Mouse (Mus musculus) heart, adult 8-10 months (tissue): ENCODE data around the gene Apaf1. TPM values are rescaled to one million over a fixed set of nuclear protein-coding genes. Genes with fewer than 3 reads are reported as not detected.

Experiments
- DNase-seq: peaks from one replicate; pipeline ENCODE4 v3.0.0; 2022; ENCODE audit warnings: low spot score
- total RNA-seq, 4 experiments: library from RNA; stranded (reverse); gene quantifications; 2 replicates each; pipeline ENCODE4 v1.2.4; 2022

Apaf1 gene
- total RNA-seq, 4 experiments from 2014 or later = 4.3 to 7.4 (median 5.6) TPM

DNA sequence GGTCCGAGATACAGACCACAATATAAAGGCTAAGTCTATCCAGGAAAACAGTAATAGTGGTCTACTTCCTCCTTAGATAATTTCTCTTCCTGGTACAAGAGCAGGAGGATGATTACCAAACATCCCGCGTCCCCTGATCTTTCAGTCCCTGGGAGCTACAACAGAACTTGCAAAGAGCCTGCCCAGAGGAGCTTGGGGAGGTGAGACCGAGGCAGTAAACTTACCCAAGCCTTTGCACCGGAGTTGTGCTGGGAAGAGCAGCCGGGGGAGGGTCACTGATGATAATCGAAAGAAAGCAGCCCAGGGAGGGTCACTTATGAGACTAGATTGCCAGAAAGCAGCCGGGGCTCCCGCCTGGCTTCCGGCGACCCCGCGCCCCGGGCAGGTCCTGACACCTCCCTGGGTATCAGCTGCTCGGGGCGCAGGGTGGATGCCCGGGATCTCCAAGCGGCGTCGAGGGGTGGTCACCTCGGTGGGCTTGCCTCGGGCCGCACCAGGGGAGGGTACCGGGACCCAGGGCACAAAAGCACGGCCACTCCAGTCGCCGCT is 537 bp downstream of the Apaf1 start:
- DNase-seq = peak; percentile 20

GRCm38 (mm10) chr10:91080540-91080939 is 2.0 kb downstream of the Apaf1 start:
- DNase-seq = peak; percentile 40

GRCm38 (mm10) chr10:91076667-91077066 is 5.9 kb downstream of the Apaf1 start:
- DNase-seq = no peak

- DNase-seq = no peak
Measured at GRCm38 (mm10) chr10:91073345-91073744, 9.2 kb downstream of the Apaf1 start.

- DNase-seq = no peak
Measured at GRCm38 (mm10) chr10:91071768-91072167, 10.8 kb downstream of the Apaf1 start.

- DNase-seq = no peak
Measured at GRCm38 (mm10) chr10:91062355-91062754, 20.2 kb downstream of the Apaf1 start.

DNA sequence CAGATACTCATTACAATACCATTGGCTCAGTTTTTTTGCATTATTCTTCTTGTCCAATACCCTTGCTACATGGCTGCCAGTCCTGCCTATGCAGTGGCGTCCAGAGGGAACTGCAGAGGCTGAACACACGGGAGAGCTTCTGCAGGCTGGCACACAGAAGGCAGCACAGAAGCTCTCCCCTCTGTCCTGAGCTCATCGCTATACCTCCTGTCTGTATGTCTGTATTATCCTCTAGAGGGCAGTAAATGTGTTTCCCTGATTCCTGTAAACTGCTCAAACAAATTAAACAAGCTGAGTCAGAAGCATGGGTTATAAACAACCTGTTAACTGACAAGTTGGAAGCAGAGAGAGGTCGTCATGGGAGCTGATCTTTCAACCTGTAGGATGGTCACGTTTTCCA is 21.8 kb downstream of the Apaf1 start:
- DNase-seq = no peak

- no peak for DNase-seq
Measured at GRCm38 (mm10) chr10:91052734-91053133, 29.8 kb downstream of the Apaf1 start.

DNA sequence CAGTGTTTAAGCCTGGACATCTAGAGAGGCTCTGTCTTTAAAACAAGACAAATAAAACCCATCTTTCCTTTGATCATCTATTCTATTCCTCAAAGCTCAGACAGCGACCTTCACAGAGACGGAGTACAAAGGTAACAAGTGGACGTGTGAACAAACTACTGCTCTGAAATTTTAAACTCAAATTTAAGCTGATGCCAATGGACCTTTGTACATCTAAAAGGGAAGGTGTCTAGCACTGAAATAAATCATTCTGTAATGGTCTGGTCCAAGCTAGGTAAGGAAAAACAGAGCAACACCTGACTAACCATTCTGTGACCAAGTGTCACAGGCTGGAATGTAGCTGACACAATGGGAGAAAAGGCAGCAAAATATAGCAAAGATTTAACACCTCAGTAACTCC is 31.4 kb downstream of the Apaf1 start:
- DNase-seq = no peak

GRCm38 (mm10) chr10:91049696-91050095 is 32.9 kb downstream of the Apaf1 start:
- DNase-seq = no peak

GRCm38 (mm10) chr10:91033942-91034341 is 48.6 kb downstream of the Apaf1 start:
- peak; percentile 24 for DNase-seq

- peak; percentile 74 for DNase-seq
Measured at GRCm38 (mm10) chr10:91032399-91032798, 50.2 kb downstream of the Apaf1 start.

- DNase-seq = peak; percentile 18
Measured at GRCm38 (mm10) chr10:91031176-91031575, 51.4 kb downstream of the Apaf1 start.

GRCm38 (mm10) chr10:91029002-91029539 is 53.5 kb downstream of the Apaf1 start:
- DNase-seq = no peak

GRCm38 (mm10) chr10:91027964-91028363 is 54.6 kb downstream of the Apaf1 start:
- DNase-seq = no peak

GRCm38 (mm10) chr10:91027468-91027867 is 55.1 kb downstream of the Apaf1 start:
- no peak for DNase-seq

GRCm38 (mm10) chr10:91005858-91006538 is 76.6 kb downstream of the Apaf1 start:
- no peak for DNase-seq

- DNase-seq = peak; percentile 35
Measured at GRCm38 (mm10) chr10:91001421-91001820, 81.1 kb downstream of the Apaf1 start.

GRCm38 (mm10) chr10:90999899-91000298 is 82.7 kb downstream of the Apaf1 start:
- no peak for DNase-seq

GRCm38 (mm10) chr10:90993869-90994268 is 88.7 kb downstream of the Apaf1 start:
- DNase-seq = no peak

- no peak for DNase-seq
Measured at GRCm38 (mm10) chr10:90992237-90992636, 90.3 kb downstream of the Apaf1 start.

- DNase-seq = no peak
Measured at GRCm38 (mm10) chr10:90990340-90990739, 92.2 kb downstream of the Apaf1 start.

DNA sequence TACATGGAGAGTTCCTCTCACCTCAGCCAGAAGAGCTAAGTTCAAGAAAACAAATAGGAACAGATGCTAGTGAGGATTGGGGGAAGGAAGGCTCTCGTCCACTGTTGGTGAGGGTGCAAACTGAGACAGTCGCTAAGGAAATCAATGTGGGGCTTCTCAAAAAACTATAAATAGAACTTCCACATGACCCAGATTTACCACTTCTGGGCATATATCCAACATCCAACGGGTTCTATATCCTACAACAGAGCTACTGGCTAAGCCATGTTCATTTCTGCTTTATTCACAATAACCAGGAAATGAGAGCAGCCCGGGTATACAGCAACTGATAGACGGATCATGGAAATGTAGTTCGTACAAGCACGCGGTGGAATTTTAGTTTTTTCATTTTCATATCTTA is 99.5 kb downstream of the Apaf1 start:
- peak; percentile 37 for DNase-seq
